Mouse (Mus musculus) midbrain, embryonic 11.5 days (tissue): ENCODE measurements around the gene Hpf1. TPM values are rescaled to one million over a fixed set of nuclear protein-coding genes. Genes with fewer than 3 reads are reported as not detected.

ENCODE experiments used
- ATAC-seq: fragments of 200-750 bp; cut with Nextera tagmentation; 2 replicates; pipeline ENCODE4 v1.8.0; 2017; ENCODE audit warnings: moderate TSS enrichment, moderate library complexity; ENCODE audit not compliant: low FRiP score
- DNase-seq: peaks from one replicate; pipeline ENCODE4 v3.0.0; 2015; ENCODE audit warnings: low spot score; ENCODE audit errors: missing footprints
- H3K27ac ChIP-seq: fragments of 300-500 bp; sonication (generic); 2 replicates; pipeline ENCODE4 v1.5.1; 2014; ENCODE audit warnings: low read depth, low read length
- H3K27me3 ChIP-seq: fragments of 300-500 bp; sonication (generic); 2 replicates; pipeline ENCODE4 v1.6.1; 2014; ENCODE audit warnings: mild to moderate bottlenecking, low read length, moderate library complexity, mixed read lengths; ENCODE audit not compliant: control insufficient read depth, insufficient read depth
- H3K36me3 ChIP-seq: fragments of 300-500 bp; sonication (generic); 2 replicates; pipeline ENCODE4 v1.6.1; 2014; ENCODE audit warnings: mild to moderate bottlenecking, low read length, moderate library complexity, mixed read lengths; ENCODE audit not compliant: control insufficient read depth, insufficient read depth
- H3K4me1 ChIP-seq: fragments of 300-500 bp; sonication (generic); 2 replicates; pipeline ENCODE4 v1.6.1; 2014; ENCODE audit warnings: low read length; ENCODE audit not compliant: control insufficient read depth, insufficient read depth
- H3K4me2 ChIP-seq: fragments of 300-500 bp; sonication (generic); 2 replicates; pipeline ENCODE4 v1.6.1; 2014; ENCODE audit warnings: mild to moderate bottlenecking, moderate library complexity
- H3K4me3 ChIP-seq: fragments of 300-500 bp; sonication (generic); 2 replicates; pipeline ENCODE4 v1.5.1; 2014; ENCODE audit warnings: low read depth, low read length
- H3K9ac ChIP-seq: fragments of 300-500 bp; sonication (generic); 2 replicates; pipeline ENCODE4 v1.6.1; 2014; ENCODE audit warnings: low read length
- H3K9me3 ChIP-seq: fragments of 300-500 bp; sonication (generic); 2 replicates; pipeline ENCODE4 v1.6.1; 2016; ENCODE audit warnings: low read length; ENCODE audit not compliant: control insufficient read depth
- WGBS: fragments of 180-500 bp; shearing (Covaris S2); extraction: QIAGEN DNeasy Blood & Tissue Kit; methylation state at CpG from one replicate; pipeline ENCODE4 v1.1.7; 2014; 5-methylcytosine and 5-hydroxymethylcytosine counted together
- polyA plus RNA-seq: library from polyadenylated mRNA; unstranded; fragments of >200 nt; fragmentation: Nextera tagmentation; extraction: Ambion mirVana; gene quantifications from 2 replicates; pipeline ENCODE4 v1.2.1, GENCODE M21; 2014

Gene Hpf1
- polyA plus RNA-seq, 1 experiment from 2014 or later = 138 TPM

- Histone ChIP-seq H3K4me1 (peaks cover 10% of the 10 kb centered on the region; the same call in 1 of the 2 replicates), H3K9me3 (no peaks in the 10 kb centered on the region), H3K4me3 (no peak overlapping the region), H3K4me2 (no peak overlapping the region), H3K27me3 (no peaks in the 10 kb centered on the region), H3K9ac (no peak overlapping the region), H3K27ac (no peak overlapping the region), H3K36me3 (no peaks in the 10 kb centered on the region; the same call in 1 of the 2 replicates)
- DNase-seq = peak; percentile 79
- WGBS = 85% methylated on average over 11 of the region's 11 CpGs
- ATAC-seq = no peak
Measured at GRCm38 (mm10) chr8:60889131-60889842, 931 bp upstream of the Hpf1 start.

DNA sequence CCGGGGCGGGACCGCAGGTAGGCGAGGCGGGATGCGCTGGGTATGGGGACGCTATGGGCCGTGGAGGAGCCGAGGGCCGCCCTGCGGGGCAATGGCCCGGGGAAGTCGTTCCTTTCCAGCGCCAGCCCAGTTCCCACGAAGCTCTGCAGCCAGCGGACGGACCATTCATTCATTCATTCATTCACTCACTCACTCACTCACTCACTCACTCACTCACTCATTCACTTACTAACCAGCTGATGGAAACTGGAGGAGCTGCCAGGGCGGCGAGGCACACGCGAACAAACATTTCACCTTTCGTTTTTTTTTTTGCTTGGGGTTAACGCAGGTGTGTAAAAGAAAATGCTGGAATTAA lies 279 bp downstream of the Hpf1 start:
- Histone ChIP-seq H3K9ac (peak overlapping the region; percentile 77), H3K4me1 (peaks cover 10% of the 10 kb centered on the region; the same call in 1 of the 2 replicates), H3K4me3 (peak overlapping the region; percentile 80), H3K4me2 (peak overlapping the region; percentile 69), H3K27ac (no peak overlapping the region), H3K27me3 (no peaks in the 10 kb centered on the region), H3K9me3 (no peaks in the 10 kb centered on the region), H3K36me3 (no peaks in the 10 kb centered on the region; the same call in 1 of the 2 replicates)
- DNase-seq (no peak), ATAC-seq (no peak)
- 2% methylated on average over 23 of the region's 23 CpGs for WGBS

DNA sequence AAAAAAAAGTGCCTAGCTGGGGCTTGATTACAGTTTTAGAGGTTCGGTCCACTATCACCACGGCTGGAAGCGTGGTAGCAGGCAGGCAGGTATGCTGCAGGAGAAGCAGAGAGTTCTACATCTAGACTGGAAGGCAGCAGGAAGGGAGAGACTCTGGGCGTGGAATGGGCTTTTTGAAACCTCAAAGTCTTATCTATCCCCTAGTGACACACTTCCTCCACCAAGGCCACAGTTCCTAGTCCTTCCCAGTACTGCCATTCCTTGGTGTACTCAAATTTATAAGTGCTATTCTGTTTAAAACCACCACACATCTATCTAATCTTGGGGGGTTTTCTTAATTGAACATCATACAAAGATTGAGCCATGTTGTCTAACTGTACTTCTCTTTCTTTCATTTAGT lies 1.5 kb downstream of the Hpf1 start:
- Histone ChIP-seq H3K27ac (no peak overlapping the region), H3K36me3 (no peaks in the 10 kb centered on the region; the same call in 1 of the 2 replicates), H3K4me3 (peak overlapping the region; percentile 80; the same call in 1 of the 2 replicates), H3K9me3 (no peaks in the 10 kb centered on the region), H3K27me3 (no peaks in the 10 kb centered on the region), H3K4me1 (peaks cover 10% of the 10 kb centered on the region; the same call in 1 of the 2 replicates), H3K9ac (no peak overlapping the region), H3K4me2 (no peak overlapping the region)
- WGBS = 97% methylated on average over 4 of the region's 4 CpGs
- ATAC-seq (no peak), DNase-seq (no peak)

GRCm38 (mm10) chr8:60895878-60896277 lies 5.7 kb downstream of the Hpf1 start:
- no peak overlapping the region for H3K9ac ChIP-seq
- H3K4me2 ChIP-seq = no peak overlapping the region
- WGBS = 93% methylated on average over 6 of the region's 6 CpGs
- no peak overlapping the region for H3K4me3 ChIP-seq
- no peaks in the 10 kb centered on the region for H3K27me3 ChIP-seq
- H3K9me3 ChIP-seq = no peaks in the 10 kb centered on the region
- DNase-seq (no peak), ATAC-seq (no peak)
- no peaks in the 10 kb centered on the region; the same call in 1 of the 2 replicates for H3K36me3 ChIP-seq
- peaks cover 10% of the 10 kb centered on the region; the same call in 1 of the 2 replicates for H3K4me1 ChIP-seq
- H3K27ac ChIP-seq = no peak overlapping the region

DNA sequence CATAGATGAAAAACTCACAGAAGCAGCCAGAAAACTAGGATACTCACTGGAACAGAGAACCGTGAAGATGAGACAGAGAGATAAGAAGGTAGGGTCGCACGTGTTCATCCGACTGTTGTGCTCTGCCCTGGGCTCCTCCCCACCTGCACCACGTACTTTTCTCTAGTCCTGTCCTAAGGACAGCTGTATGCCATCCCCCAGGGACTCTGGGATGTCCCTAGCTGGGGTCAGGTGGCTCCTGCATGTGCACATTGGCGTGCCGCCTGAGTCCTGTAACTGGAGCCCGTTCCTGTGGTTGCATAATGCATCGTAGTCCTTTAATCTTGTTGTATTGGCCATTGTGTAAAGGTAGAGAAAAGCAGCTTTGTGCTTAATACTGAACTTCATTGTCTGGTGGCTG lies 9.9 kb downstream of the Hpf1 start:
- H3K27me3 ChIP-seq = no peaks in the 10 kb centered on the region
- no peak overlapping the region for H3K9ac ChIP-seq
- no peak for ATAC-seq
- H3K27ac ChIP-seq = no peak overlapping the region
- H3K9me3 ChIP-seq = no peaks in the 10 kb centered on the region
- peaks cover 2% of the 10 kb centered on the region; the same call in 1 of the 2 replicates for H3K36me3 ChIP-seq
- no peak for DNase-seq
- no peak overlapping the region for H3K4me3 ChIP-seq
- WGBS = 79% methylated on average over 9 of the region's 9 CpGs
- H3K4me2 ChIP-seq = no peak overlapping the region
- H3K4me1 ChIP-seq = no peaks in the 10 kb centered on the region

DNA sequence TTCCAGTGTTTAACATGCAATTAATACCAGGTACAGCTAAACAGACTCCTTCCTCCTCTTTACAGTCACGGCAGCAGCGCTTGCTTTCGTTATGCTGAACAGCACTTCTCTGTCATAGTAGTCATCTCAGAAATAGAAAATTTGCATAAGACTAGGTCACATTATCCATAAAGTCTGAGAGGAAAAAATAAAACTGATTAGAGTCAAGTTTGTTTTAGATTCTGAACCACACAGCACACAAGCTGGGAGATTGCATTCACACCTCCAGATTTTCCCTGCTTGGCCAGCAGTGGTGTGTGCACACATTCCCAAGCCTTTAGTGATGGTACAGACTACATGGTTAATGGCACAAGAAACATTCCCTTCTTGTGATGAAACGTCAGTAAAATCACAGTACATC lies 21.9 kb downstream of the Hpf1 start:
- no peak for DNase-seq
- 88% methylated on average over 4 of the region's 4 CpGs for WGBS
- Histone ChIP-seq H3K9me3 (no peaks in the 10 kb centered on the region), H3K4me1 (no peaks in the 10 kb centered on the region), H3K36me3 (0 out of 2 replicates have a peak, but pooled peaks cover 3% of the 10 kb centered on the region), H3K27me3 (no peaks in the 10 kb centered on the region), H3K4me2 (no peak overlapping the region), H3K27ac (no peak overlapping the region), H3K9ac (no peak overlapping the region), H3K4me3 (no peak overlapping the region)
- ATAC-seq = no peak

- Histone ChIP-seq H3K9ac (no peak overlapping the region), H3K27me3 (no peaks in the 10 kb centered on the region), H3K9me3 (no peaks in the 10 kb centered on the region), H3K36me3 (0 out of 2 replicates have a peak, but pooled peaks cover 3% of the 10 kb centered on the region), H3K4me2 (no peak overlapping the region), H3K4me1 (no peaks in the 10 kb centered on the region), H3K27ac (no peak overlapping the region), H3K4me3 (no peak overlapping the region)
- ATAC-seq (0 out of 2 replicates have a peak, but pooled peaks have one; percentile 19), DNase-seq (no peak)
- WGBS = 48% methylated on average over 10 of the region's 10 CpGs
Measured at GRCm38 (mm10) chr8:60912554-60912953, 22.3 kb downstream of the Hpf1 start.

DNA sequence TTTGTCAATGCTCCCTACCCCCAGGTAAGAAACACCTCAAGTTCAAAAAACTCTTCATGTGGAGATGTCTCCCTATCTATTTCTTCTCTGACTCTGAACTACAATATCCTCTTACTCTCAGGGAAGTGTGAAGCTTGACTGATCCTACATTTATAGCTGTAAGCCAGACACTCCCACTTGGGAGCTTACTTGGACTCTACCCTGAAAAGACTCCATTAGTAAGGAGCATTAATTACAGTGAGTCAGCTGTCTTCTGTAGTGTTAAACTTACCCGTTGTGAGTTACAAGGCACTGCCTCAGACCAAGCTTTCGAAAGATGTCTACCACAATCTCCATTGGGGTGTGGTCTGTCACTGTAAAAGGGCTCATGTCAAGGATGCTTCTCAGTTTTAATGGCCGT lies 28.9 kb downstream of the Hpf1 start:
- H3K4me1 ChIP-seq = no peaks in the 10 kb centered on the region
- no peaks in the 10 kb centered on the region for H3K9me3 ChIP-seq
- 87% methylated on average over 3 of the region's 3 CpGs for WGBS

DNA sequence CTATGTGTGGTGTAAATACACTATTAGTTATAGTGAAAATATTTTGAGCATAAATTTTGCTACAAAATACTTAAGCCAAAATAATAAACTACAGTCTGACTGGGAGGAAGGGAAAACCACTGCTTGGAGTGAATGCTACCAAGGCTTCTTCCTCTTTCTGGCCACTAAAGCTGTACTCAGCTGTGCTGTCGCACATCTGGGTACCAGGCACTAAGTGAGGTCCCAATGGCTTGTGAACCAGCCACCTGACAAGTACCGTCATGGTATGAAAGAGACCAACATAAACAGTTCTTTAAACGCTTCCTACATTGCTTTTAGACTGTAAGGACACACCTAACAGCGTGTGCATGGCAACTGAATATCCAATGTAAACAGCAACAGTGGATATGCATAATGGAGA lies 30.0 kb downstream of the Hpf1 start:
- no peak overlapping the region for H3K9ac ChIP-seq
- H3K27ac ChIP-seq = no peak overlapping the region
- no peaks in the 10 kb centered on the region for H3K36me3 ChIP-seq
- WGBS = 93% methylated on average over 4 of the region's 4 CpGs
- H3K27me3 ChIP-seq = no peaks in the 10 kb centered on the region
- no peak overlapping the region for H3K4me2 ChIP-seq
- ATAC-seq (no peak), DNase-seq (no peak)
- H3K9me3 ChIP-seq = no peaks in the 10 kb centered on the region
- no peak overlapping the region for H3K4me3 ChIP-seq
- H3K4me1 ChIP-seq = no peaks in the 10 kb centered on the region

More for the DNA sequence above, 28.9 kb downstream of the Hpf1 start:
- DNase-seq = no peak
- no peak for ATAC-seq
- no peak overlapping the region for H3K4me3 ChIP-seq
- H3K4me2 ChIP-seq = no peak overlapping the region
- H3K27me3 ChIP-seq = no peaks in the 10 kb centered on the region
- H3K27ac ChIP-seq = no peak overlapping the region
- H3K36me3 ChIP-seq = no peaks in the 10 kb centered on the region
- H3K9ac ChIP-seq = no peak overlapping the region
